Comparison of ENCODE assay signal across 9 mouse cellular contexts in the genomic region with DNA sequence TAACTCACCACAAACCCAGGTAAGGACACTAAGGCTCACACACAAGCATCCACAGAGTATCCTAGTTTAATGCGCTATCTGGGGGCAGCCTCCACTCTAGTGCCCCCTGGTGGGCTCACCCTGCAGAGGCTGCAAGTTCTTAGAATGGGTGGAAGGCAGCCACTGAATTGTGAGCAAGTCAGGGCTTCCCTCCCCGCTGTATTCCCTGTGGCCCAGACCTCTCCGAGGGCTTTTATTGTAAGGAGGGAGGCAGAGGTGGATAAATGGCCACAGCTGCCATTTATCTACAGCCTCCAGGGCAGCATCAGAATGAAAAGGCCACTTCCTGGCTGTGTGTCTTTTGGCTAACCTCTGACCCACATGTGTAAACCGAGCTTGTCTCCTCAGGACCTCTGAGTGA. TPM values are rescaled to one million over a fixed set of nuclear protein-coding genes. Genes with fewer than 3 reads are reported as not detected.
DNase-seq lines count a peak whose midpoint lies in the region; ATAC-seq and TF ChIP-seq lines count a peak whose summit lies in the region.
"Had no signal": no experiment of that assay in that cellular context is flagged by ENCODE, and none has a peak within 500 bp of the region (broad histone marks: within the 10 kb centered on the region; RNA-seq: fewer than 3 reads in every experiment).

No protein-coding gene starts in this region.

- H3K27ac ChIP-seq in hindbrain, embryonic 10.5 days = no peak overlapping the region
- H3K27ac ChIP-seq in hindbrain, embryonic 12.5 days = no peak overlapping the region
- H3K27ac ChIP-seq in thymus, adult 2 months (ENCODE audit: control insufficient read depth, insufficient read depth, low read length) = no peak overlapping the region
- H3K27ac ChIP-seq in intestine, embryonic 16.5 days (ENCODE audit: low read length) = no peak overlapping the region
- H3K27ac ChIP-seq: lung, embryonic 15.5 days had no signal

- no peak for ATAC-seq in hindbrain, embryonic 12.5 days (ENCODE audit: low FRiP score)
- no peak for ATAC-seq in intestine, embryonic 16.5 days

- peak; percentile 40 for DNase-seq in hindbrain, embryonic 10.5 days (ENCODE audit: low spot score)
- DNase-seq in thymus, adult 2 months = peak; percentile 58
- DNase-seq in thymus, adult 18-20 months = no peak
- peak; percentile 52 for DNase-seq in cerebellum, adult 9-10 months
- DNase-seq in lung, postnatal 14 days = peak; percentile 32
- no peak for DNase-seq in urinary bladder, postnatal 10 days (ENCODE audit: low spot score)

- H3K9ac ChIP-seq in hindbrain, embryonic 12.5 days = no peak overlapping the region
- H3K9ac ChIP-seq in intestine, embryonic 16.5 days (ENCODE audit: low read depth, low read length) = no peak overlapping the region
- H3K9ac ChIP-seq: lung, embryonic 15.5 days had no signal

- TF ChIP-seq CTCF in thymus, adult 2 months (IDR thresholded peaks at IDR 0.05; ENCODE audit: borderline replicate concordance, control insufficient read depth, extremely low read depth, insufficient read depth, low read length, poor library complexity) = peak; percentile 69; the same call in 1 of the 2 replicates

- no peak overlapping the region for H3K4me3 ChIP-seq in hindbrain, embryonic 10.5 days
- no peak overlapping the region for H3K4me3 ChIP-seq in hindbrain, embryonic 12.5 days
- no peak overlapping the region for H3K4me3 ChIP-seq in thymus, adult 2 months (ENCODE audit: control insufficient read depth, insufficient read depth, low read length)
- no peak overlapping the region for H3K4me3 ChIP-seq in intestine, embryonic 16.5 days (ENCODE audit: low read length)
- H3K4me3 ChIP-seq: lung, embryonic 15.5 days had no signal

- H3K36me3 ChIP-seq in hindbrain, embryonic 10.5 days = no peaks in the 10 kb centered on the region
- no peaks in the 10 kb centered on the region for H3K36me3 ChIP-seq in hindbrain, embryonic 12.5 days
- H3K36me3 ChIP-seq in thymus, adult 2 months (ENCODE audit: control insufficient read depth, insufficient read depth, low read length) = no peaks in the 10 kb centered on the region
- H3K36me3 ChIP-seq in intestine, embryonic 16.5 days (ENCODE audit: control insufficient read depth, insufficient read depth, low read length) = no peaks in the 10 kb centered on the region
- H3K36me3 ChIP-seq: lung, embryonic 15.5 days had no signal

- H3K4me2 ChIP-seq in hindbrain, embryonic 12.5 days (replicated peaks) = no peak overlapping the region
- no peak overlapping the region for H3K4me2 ChIP-seq in intestine, embryonic 16.5 days (ENCODE audit: low read depth, low read length)
- H3K4me2 ChIP-seq: lung, embryonic 15.5 days had no signal

- TF ChIP-seq POLR2A in thymus, adult 2 months (IDR thresholded peaks at IDR 0.05; ENCODE audit: control insufficient read depth, extremely low read depth, insufficient read depth, low read length, poor library complexity) = no peak

- H3K27me3 ChIP-seq in hindbrain, embryonic 10.5 days (ENCODE audit: insufficient read depth, poor library complexity, severe bottlenecking) = peaks cover 7% of the 10 kb centered on the region; the same call in 1 of the 2 replicates
- 0 out of 2 replicates have a peak, but pooled peaks cover 8% of the 10 kb centered on the region for H3K27me3 ChIP-seq in hindbrain, embryonic 12.5 days
- H3K27me3 ChIP-seq in thymus, adult 2 months (ENCODE audit: control insufficient read depth, insufficient read depth, low read length) = no peaks in the 10 kb centered on the region
- no peaks in the 10 kb centered on the region for H3K27me3 ChIP-seq in intestine, embryonic 16.5 days (replicated peaks; ENCODE audit: control insufficient read depth, insufficient read depth, low read length)
- H3K27me3 ChIP-seq: lung, embryonic 15.5 days had no signal

- H3K4me1 ChIP-seq in hindbrain, embryonic 10.5 days (replicated peaks) = peaks cover 15% of the 10 kb centered on the region
- peaks cover under 1% of the 10 kb centered on the region for H3K4me1 ChIP-seq in hindbrain, embryonic 12.5 days
- H3K4me1 ChIP-seq in thymus, adult 2 months (replicated peaks; ENCODE audit: control insufficient read depth, insufficient read depth, low read length) = no peaks in the 10 kb centered on the region
- no peaks in the 10 kb centered on the region for H3K4me1 ChIP-seq in intestine, embryonic 16.5 days (ENCODE audit: control insufficient read depth, insufficient read depth, low read length)
- H3K4me1 ChIP-seq: lung, embryonic 15.5 days had no signal

- WGBS in hindbrain, embryonic 10.5 days = 26% methylated on average over 4 of the region's 4 CpGs
- WGBS in hindbrain, embryonic 12.5 days = 21% methylated on average over 4 of the region's 4 CpGs
- WGBS in thymus, adult 2 months = 12% methylated on average over 4 of the region's 4 CpGs
- WGBS in intestine, embryonic 16.5 days = 15% methylated on average over 4 of the region's 4 CpGs

- no peaks in the 10 kb centered on the region for H3K9me3 ChIP-seq in hindbrain, embryonic 10.5 days
- H3K9me3 ChIP-seq in hindbrain, embryonic 12.5 days (replicated peaks) = no peaks in the 10 kb centered on the region
- H3K9me3 ChIP-seq in intestine, embryonic 16.5 days (ENCODE audit: control insufficient read depth, low read length) = no peaks in the 10 kb centered on the region
- H3K9me3 ChIP-seq: lung, embryonic 15.5 days had no signal

RNA-seq across cellular contexts. Expression of a gene that starts 33.6 kb away (rescaled TPM):
- 8.4 and 9.2 TPM in 2 replicates for polyA plus RNA-seq in hindbrain, embryonic 10.5 days (2016; fragmentation: Nextera tagmentation; extraction: Ambion mirVana)
- polyA plus RNA-seq in hindbrain, embryonic 12.5 days (2016; fragmentation: Nextera tagmentation; extraction: Ambion mirVana) = 8.6 and 9.6 TPM in 2 replicates
- polyA plus RNA-seq in thymus, adult 2 months (2012; rRNA removed) = 7.1 and 8.5 TPM in 2 replicates
- polyA plus RNA-seq in intestine, embryonic 16.5 days (2015; fragmentation: Nextera tagmentation; extraction: Ambion mirVana) = 15.9 and 18.0 TPM in 2 replicates

Comparison
In these comparisons a context has a peak if more than half of its experiments do, and no peak if none do; other contexts are left out.
1. DNase-seq: peak in hindbrain, embryonic 10.5 days (single experiment), thymus, adult 2 months (single experiment), cerebellum, adult 9-10 months (single experiment) and lung, postnatal 14 days (single experiment); none in thymus, adult 18-20 months (0 of 2) and urinary bladder, postnatal 10 days (single experiment).